Mouse (Mus musculus) neural tube, embryonic 15.5 days (tissue): ENCODE data around the gene Itgal. TPM values are rescaled to one million over a fixed set of nuclear protein-coding genes. Genes with fewer than 3 reads are reported as not detected.
"Not testable (repeated sequence)": the region's sequence is repeated elsewhere in the genome, so short reads cannot be mapped to it uniquely, and the experiment has no call there.

Experiments
- ATAC-seq: fragments of 200-750 bp; cut with Nextera tagmentation; 2 replicates; pipeline ENCODE4 v1.8.0; 2017; ENCODE audit warnings: mild to moderate bottlenecking, moderate TSS enrichment, moderate library complexity; ENCODE audit not compliant: low FRiP score
- H3K27ac ChIP-seq: fragments of 300-500 bp; sonication (generic); replicated peaks from 2 replicates; pipeline ENCODE4 v1.5.1; 2015; ENCODE audit warnings: mild to moderate bottlenecking, inconsistent platforms
- H3K27me3 ChIP-seq: fragments of 300-500 bp; sonication (generic); replicated peaks from 2 replicates; pipeline ENCODE4 v1.6.1; 2015; ENCODE audit warnings: inconsistent platforms
- H3K36me3 ChIP-seq: fragments of 300-500 bp; sonication (generic); 2 replicates; pipeline ENCODE4 v1.6.1; 2015; ENCODE audit warnings: inconsistent platforms
- H3K4me1 ChIP-seq: fragments of 300-500 bp; sonication (generic); 2 replicates; pipeline ENCODE4 v1.6.1; 2015; ENCODE audit warnings: inconsistent platforms
- H3K4me2 ChIP-seq: fragments of 300-500 bp; sonication (generic); 2 replicates; pipeline ENCODE4 v1.6.1; 2015; ENCODE audit warnings: inconsistent platforms, mild to moderate bottlenecking, moderate library complexity
- H3K4me3 ChIP-seq: fragments of 300-500 bp; sonication (generic); replicated peaks from 2 replicates; pipeline ENCODE4 v1.5.1; 2015; ENCODE audit warnings: mild to moderate bottlenecking, inconsistent platforms
- H3K9ac ChIP-seq: fragments of 300-500 bp; sonication (generic); replicated peaks from 2 replicates; pipeline ENCODE4 v1.6.1; 2015; ENCODE audit warnings: mild to moderate bottlenecking, inconsistent platforms
- H3K9me3 ChIP-seq: fragments of 300-500 bp; sonication (generic); replicated peaks from 2 replicates; pipeline ENCODE4 v1.6.1; 2016; ENCODE audit warnings: inconsistent platforms
- WGBS: fragments of 180-500 bp; shearing (Covaris S2); methylation state at CpG from one replicate; pipeline ENCODE4 v1.1.7; 2015; ENCODE audit warnings: mixed read lengths; 5-methylcytosine and 5-hydroxymethylcytosine counted together
- polyA plus RNA-seq: library from polyadenylated mRNA; unstranded; fragments of >200 nt; fragmentation: Nextera tagmentation; extraction: Ambion mirVana; gene quantifications from 2 replicates; pipeline ENCODE4 v1.2.1, GENCODE M21; 2015

Gene Itgal
- polyA plus RNA-seq, 1 experiment from 2014 or later, result 0.18 TPM

DNA sequence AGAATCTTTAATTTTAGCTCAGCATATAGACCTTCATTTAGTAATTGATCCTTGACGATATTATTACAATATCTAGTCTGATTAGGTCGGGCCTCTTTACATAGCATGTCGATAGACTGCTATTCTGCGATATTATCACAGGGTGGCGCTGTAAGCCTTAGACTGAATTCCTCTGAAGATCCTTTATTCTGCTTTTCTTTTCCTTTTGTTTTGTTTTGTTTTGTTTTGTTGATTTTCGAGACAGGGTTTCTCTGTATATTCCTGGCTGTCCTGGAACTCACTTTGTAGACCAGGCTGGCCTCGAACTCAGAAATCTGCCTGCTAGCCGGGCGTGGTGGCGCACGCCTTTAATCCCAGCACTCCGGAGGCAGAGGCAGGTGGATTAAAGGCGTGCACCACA, 66.4 kb downstream of the Itgal start:
- Histone ChIP-seq H3K27me3 (peaks cover 19% of the 10 kb centered on the region; the same call in 1 of the 2 replicates), H3K4me1 (peaks cover 11% of the 10 kb centered on the region), H3K4me3 (0 out of 2 replicates have a peak overlapping the region, but pooled peaks have one; percentile 16), H3K4me2 (peak overlapping the region; percentile 42)
- not testable (repeated sequence) for H3K9ac ChIP-seq, ATAC-seq, H3K36me3 ChIP-seq, H3K27ac ChIP-seq, H3K9me3 ChIP-seq
- whole genome bisulfite sequencing, result 19% methylated on average over 13 of the region's 13 CpGs

DNA sequence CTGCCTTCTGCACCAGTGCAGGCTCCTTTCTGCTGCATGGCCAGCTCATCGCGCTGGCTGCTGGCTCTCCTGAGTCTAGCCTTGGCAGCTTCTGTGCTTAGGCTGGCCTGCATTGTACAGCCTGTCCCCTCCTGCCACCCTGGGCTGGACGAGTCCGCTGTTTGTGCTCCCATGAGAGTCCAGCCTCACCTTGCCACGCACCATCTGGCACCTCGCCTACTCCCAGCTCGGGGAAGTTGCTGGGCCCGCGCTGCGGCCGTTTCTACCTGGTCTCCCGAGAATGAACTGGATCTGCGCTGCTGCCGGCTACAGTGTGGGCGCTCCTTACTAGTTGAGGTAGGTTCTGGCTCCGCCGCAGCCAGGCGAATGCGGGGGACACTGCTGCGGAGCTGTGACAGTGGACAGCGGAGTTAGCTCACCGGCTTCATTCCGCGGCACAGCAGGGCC, 67.4 kb downstream of the Itgal start:
- Histone ChIP-seq H3K36me3 (no peaks in the 10 kb centered on the region), H3K27me3 (peaks cover 16% of the 10 kb centered on the region; the same call in 1 of the 2 replicates), H3K4me1 (peaks cover 11% of the 10 kb centered on the region), H3K9me3 (no peaks in the 10 kb centered on the region), H3K9ac (peak overlapping the region; percentile 51), H3K4me2 (peak overlapping the region; percentile 90), H3K4me3 (peak overlapping the region; percentile 42), H3K27ac (no peak overlapping the region; the same call in 1 of the 2 replicates)
- WGBS, result 1% methylated on average over 24 of the region's 24 CpGs
- peak; percentile 28; the same call in 1 of the 2 replicates for ATAC-seq

DNA sequence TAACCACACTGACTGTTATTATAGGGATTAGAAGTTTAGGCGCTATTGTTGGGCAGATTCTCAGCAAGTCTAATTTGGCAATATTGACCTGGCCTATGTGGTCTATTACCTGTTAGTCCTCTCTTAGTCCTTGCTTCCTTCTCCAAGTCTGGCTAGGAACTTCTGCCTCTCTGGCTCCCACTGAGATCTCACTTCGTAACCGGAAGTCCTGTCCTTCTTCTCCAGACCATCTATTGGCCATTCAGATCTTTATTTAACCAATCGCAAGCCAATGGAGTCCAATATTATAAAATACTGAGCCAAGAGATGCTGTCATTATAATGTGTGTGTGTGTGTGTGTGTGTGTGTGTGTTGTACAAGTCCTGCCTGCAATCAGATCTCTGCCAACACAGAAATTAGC, 68.1 kb downstream of the Itgal start:
- 57% methylated on average over 4 of the region's 4 CpGs for WGBS
- Histone ChIP-seq H3K4me2 (peak overlapping the region; percentile 90), H3K36me3 (no peaks in the 10 kb centered on the region), H3K4me1 (peaks cover 11% of the 10 kb centered on the region), H3K9me3 (no peaks in the 10 kb centered on the region), H3K9ac (no peak overlapping the region), H3K4me3 (peak overlapping the region; percentile 42), H3K27me3 (peaks cover 16% of the 10 kb centered on the region; the same call in 1 of the 2 replicates), H3K27ac (no peak overlapping the region)
- ATAC-seq, result no peak

DNA sequence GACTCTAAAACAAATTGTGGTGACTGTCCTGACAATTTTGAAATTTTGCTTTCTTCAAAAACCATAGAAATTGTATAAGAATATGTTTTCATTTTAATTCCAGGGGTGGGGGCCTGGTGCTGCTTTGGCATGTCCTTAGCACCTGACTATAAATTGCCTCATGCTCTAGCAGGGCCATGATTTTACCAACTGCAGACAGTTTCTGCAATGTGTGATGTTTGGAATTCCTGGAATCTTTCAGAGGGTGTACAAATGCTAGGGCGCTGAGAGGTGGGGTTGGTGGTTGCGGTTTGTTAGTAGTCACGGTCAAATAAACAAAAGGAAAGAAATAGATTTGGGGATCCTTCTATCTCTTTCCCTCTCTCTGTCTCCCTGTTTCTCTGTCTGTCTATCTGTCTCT, 70.2 kb downstream of the Itgal start:
- 87% methylated on average over 3 of the region's 3 CpGs for WGBS
- H3K4me3 ChIP-seq, result no peak overlapping the region
- no peak for ATAC-seq
- H3K27me3 ChIP-seq, result 0 out of 2 replicates have a peak, but pooled peaks cover 3% of the 10 kb centered on the region
- no peaks in the 10 kb centered on the region for H3K36me3 ChIP-seq
- H3K4me1 ChIP-seq, result peaks cover 11% of the 10 kb centered on the region
- no peak overlapping the region for H3K9ac ChIP-seq
- no peak overlapping the region for H3K27ac ChIP-seq
- H3K9me3 ChIP-seq, result no peaks in the 10 kb centered on the region
- H3K4me2 ChIP-seq, result no peak overlapping the region

DNA sequence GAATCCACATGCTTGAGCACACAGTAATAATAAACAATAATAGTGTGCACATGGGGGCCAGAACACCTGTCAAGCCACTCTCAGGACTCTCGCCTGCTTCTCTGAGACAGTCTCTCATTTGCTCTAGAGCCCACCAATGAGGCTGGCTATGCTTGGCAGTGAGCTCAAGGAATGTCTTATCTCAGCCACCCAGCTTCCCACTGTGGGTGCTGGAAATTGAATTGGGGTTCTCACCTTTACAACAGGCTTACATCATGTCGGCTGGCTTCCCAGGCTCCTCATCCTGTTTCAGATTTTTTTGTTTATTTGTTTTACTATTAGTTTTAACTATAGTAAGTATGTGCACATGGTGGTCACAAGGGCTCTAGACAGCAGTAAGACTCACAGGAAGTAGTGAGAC, 75.2 kb downstream of the Itgal start:
- peaks cover 7% of the 10 kb centered on the region; the same call in 1 of the 2 replicates for H3K4me1 ChIP-seq
- peaks cover 6% of the 10 kb centered on the region for H3K36me3 ChIP-seq
- no peaks in the 10 kb centered on the region for H3K9me3 ChIP-seq
- H3K4me3 ChIP-seq, result no peak overlapping the region
- H3K4me2 ChIP-seq, result no peak overlapping the region
- H3K27me3 ChIP-seq, result no peaks in the 10 kb centered on the region
- WGBS, result 89% methylated on average over 2 of the region's 2 CpGs
- no peak overlapping the region for H3K27ac ChIP-seq
- H3K9ac ChIP-seq, result no peak overlapping the region
- ATAC-seq, result no peak

DNA sequence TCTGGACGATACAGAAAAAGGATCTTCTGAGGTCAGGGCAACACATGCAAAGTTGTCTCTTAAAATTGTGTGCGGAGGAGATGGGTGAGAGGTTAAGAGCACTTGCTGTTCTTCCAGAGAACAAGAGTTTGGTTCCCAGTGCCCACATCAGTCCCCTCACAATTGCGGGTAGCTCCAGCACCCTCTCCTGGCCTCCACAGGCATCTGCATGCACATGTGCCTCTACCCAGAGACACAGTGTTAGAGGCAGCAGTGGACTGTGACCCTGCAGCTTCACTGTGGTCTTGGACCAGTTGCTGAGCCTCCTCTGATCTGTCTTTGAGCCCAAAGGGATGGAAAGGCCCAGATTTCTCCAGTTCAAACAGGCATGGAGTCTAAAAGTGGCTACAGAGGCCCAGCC, 75.8 kb downstream of the Itgal start:
- H3K9ac ChIP-seq, H3K4me1 ChIP-seq, H3K4me2 ChIP-seq, H3K4me3 ChIP-seq, H3K9me3 ChIP-seq, H3K36me3 ChIP-seq, H3K27ac ChIP-seq, ATAC-seq, H3K27me3 ChIP-seq: not testable (repeated sequence)
- 77% methylated on average over 3 of the region's 3 CpGs for WGBS

DNA sequence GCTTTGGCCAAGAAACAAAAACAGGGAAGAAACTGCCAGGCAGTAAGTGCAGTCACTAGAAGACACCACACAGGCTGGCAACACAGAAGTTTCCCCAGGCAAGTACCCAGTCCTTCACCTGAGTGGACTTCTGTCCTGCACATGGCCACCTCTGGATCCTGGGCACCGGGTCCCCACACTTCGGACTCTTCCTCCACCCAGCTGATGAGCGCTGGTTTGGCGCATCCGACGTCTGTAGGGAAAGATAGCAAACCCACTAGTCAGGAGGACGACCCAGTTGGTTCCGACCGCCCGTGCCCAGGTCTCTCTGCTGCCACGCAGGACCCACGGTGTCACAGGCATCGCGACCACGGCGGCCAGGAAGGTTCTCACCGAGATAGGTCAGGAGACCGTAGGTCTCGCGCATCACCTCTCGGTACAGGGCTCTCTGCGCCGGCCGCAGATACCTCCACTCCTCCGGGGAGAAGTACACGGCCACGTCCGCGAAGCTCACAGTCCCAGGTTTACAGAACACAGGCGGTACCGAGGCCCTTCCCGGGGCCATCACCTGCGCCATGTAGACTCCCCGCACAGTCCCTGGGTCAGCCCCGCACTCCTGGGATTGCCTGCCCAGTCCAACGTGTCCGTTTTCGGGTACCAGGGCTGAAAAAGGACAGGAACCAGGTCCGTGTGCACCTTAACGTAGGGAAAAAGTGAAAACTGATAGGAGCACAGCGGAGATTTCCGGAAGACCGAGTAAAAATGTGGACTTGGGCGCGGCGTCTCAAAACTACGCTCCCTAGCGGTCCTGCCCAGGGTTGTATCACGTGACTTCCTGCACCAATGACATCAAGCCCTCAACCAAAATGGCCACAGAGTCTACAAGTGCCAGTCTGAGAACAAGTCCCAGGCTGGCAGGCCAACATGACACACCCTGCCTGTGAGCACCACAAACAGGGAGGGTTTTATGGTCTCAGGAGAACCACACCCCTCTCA, 79.5 kb downstream of the Itgal start, which contains the start of gene Zfp747:
Gene Zfp747, minus strand, starts transcription at position 780 of the 975 bp plus-strand sequence.
- H3K9me3 ChIP-seq, H3K36me3 ChIP-seq, H3K27me3 ChIP-seq, H3K4me1 ChIP-seq: not testable (repeated sequence)
- H3K9ac ChIP-seq, result peak within 1 kb of the TSS; percentile 72
- peak within 1 kb of the TSS; percentile 78 for H3K4me2 ChIP-seq
- 3% methylated on average over 48 of the region's 49 CpGs for WGBS
- peak; percentile 92 for ATAC-seq
- peak within 1 kb of the TSS; percentile 82 for H3K27ac ChIP-seq
- H3K4me3 ChIP-seq, result peak within 1 kb of the TSS; percentile 75

DNA sequence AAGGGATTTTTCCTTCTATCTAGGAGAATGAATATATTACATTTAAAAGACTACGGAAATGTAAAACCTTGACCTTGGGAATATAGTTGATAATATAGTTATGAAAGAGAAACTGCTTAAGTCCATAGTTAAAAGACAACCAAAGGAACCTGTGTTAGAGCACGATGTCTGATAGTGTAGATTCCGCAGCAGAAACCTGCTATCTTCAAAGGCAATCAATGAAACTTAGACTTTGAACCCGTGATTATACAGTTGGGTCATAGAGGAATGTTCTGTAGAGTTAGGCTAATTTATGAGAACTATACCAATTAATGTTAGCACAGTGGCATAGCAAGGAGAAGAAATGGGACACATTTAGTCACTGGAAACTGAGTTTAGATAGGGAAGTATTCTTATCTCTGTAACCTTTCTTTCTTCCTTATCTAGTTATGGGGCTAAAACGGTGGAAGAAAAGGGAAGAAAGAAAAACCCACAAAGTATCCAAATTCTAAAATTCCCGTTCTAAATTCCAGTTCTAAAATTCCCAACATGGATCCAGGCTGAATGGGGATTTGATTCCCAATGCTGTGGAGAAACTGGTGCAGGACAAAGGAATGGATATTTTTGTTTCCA, 82.4 kb downstream of the Itgal start:
- Histone ChIP-seq H3K9ac (no peak overlapping the region), H3K36me3 (peaks cover 9% of the 10 kb centered on the region), H3K9me3 (no peaks in the 10 kb centered on the region), H3K4me2 (no peak overlapping the region), H3K4me1 (peaks cover 7% of the 10 kb centered on the region; the same call in 1 of the 2 replicates), H3K4me3 (no peak overlapping the region), H3K27ac (no peak overlapping the region), H3K27me3 (no peaks in the 10 kb centered on the region)
- 84% methylated on average over 6 of the region's 6 CpGs for WGBS
- ATAC-seq, result no peak

Other genes starting within 250 kb of the Itgal start
- gene Zg16, start 208.9 kb upstream of the Itgal start, polyA plus RNA-seq, result not detected in 2 replicates
- 2.4 and 8.6 TPM in 2 replicates for gene AI467606, start 204.9 kb upstream of the Itgal start, polyA plus RNA-seq
- gene Qprt, start 174.0 kb upstream of the Itgal start, polyA plus RNA-seq, result 0.75 and 1.1 TPM in 2 replicates
- 0.08 and 2.8 TPM in 2 replicates for gene Spn, start 158.4 kb upstream of the Itgal start, polyA plus RNA-seq
- gene Cd2bp2, start 100.2 kb upstream of the Itgal start, polyA plus RNA-seq, result 64.2 and 65.8 TPM in 2 replicates
- 30.0 and 35.6 TPM in 2 replicates for gene Tbc1d10b, start 87.8 kb upstream of the Itgal start, polyA plus RNA-seq
- gene Mylpf, start 87.4 kb upstream of the Itgal start, polyA plus RNA-seq, result 42.1 and 72.2 TPM in 2 replicates
- 47.5 and 48.8 TPM in 2 replicates for gene Zfp553, start 63.2 kb upstream of the Itgal start, polyA plus RNA-seq
- gene Sept1, start 63.1 kb upstream of the Itgal start, polyA plus RNA-seq, result 15.8 and 40.6 TPM in 2 replicates
- gene Zfp771, start 52.0 kb upstream of the Itgal start, polyA plus RNA-seq, result 72.3 and 83.5 TPM in 2 replicates
- gene Dctpp1, start 35.6 kb upstream of the Itgal start, polyA plus RNA-seq, result 128 and 136 TPM in 2 replicates
- 67.5 and 73.1 TPM in 2 replicates for gene Sephs2, start 22.2 kb upstream of the Itgal start, polyA plus RNA-seq
- gene Zfp768, start 49.3 kb downstream of the Itgal start, polyA plus RNA-seq, result 17.4 and 17.8 TPM in 2 replicates
- 8.1 and 8.5 TPM in 2 replicates for gene Zfp747, start 79.8 kb downstream of the Itgal start, polyA plus RNA-seq
- 4.4 and 4.8 TPM in 2 replicates for gene 9130019O22Rik, start 90.9 kb downstream of the Itgal start, polyA plus RNA-seq
- gene E430018J23Rik, start 97.4 kb downstream of the Itgal start, polyA plus RNA-seq, result 5.0 and 5.2 TPM in 2 replicates
- gene Zfp764, start 110.6 kb downstream of the Itgal start, polyA plus RNA-seq, result 4.2 and 6.3 TPM in 2 replicates
- gene Zfp688, start 125.8 kb downstream of the Itgal start, polyA plus RNA-seq, result 29.2 and 30.6 TPM in 2 replicates
- 13.4 TPM in 2 replicates for gene Zfp689, start 152.9 kb downstream of the Itgal start, polyA plus RNA-seq
- 35.9 and 37.5 TPM in 2 replicates for gene Prr14, start 163.4 kb downstream of the Itgal start, polyA plus RNA-seq
- 10.7 and 12.2 TPM in 2 replicates for gene Fbrs, start 182.9 kb downstream of the Itgal start, polyA plus RNA-seq
- gene Srcap, start 215.7 kb downstream of the Itgal start, polyA plus RNA-seq, result 46.7 and 48.3 TPM in 2 replicates
- gene Gm42715, start 223.3 kb downstream of the Itgal start, polyA plus RNA-seq, result 13.3 and 14.7 TPM in 2 replicates